Mouse (Mus musculus): Measurements from ENCODE around the gene Serpina1f. TPM values are rescaled to one million over a fixed set of nuclear protein-coding genes. Genes with fewer than 3 reads are reported as not detected.
"Not testable (repeated sequence)": the region's sequence is repeated elsewhere in the genome, so short reads cannot be mapped to it uniquely, and the experiment has no call there.

The Serpina1f gene
- total RNA-seq (2015; ENCODE audit: low replicate concordance) (not detected in 2 replicates), total RNA-seq (2017; ENCODE audit: low replicate concordance) (not detected in 2 replicates)

GRCm38 (mm10) chr12:103695429-103695828 is at the start of gene Serpina1f:
TSS of gene Serpina1f (minus strand) at chr12:103695529.
- no peak for ATAC-seq (replicated peaks; ENCODE audit: low FRiP score, poor library complexity, severe bottlenecking)

GRCm38 (mm10) chr12:103737791-103738580 is 42.7 kb upstream of the Serpina1f start:
- ATAC-seq (replicated peaks; ENCODE audit: low FRiP score, poor library complexity, severe bottlenecking) = not testable (repeated sequence)

GRCm38 (mm10) chr12:103735566-103735965 is 40.2 kb upstream of the Serpina1f start:
- ATAC-seq (replicated peaks; ENCODE audit: low FRiP score, poor library complexity, severe bottlenecking) = not testable (repeated sequence)

- not testable (repeated sequence) for ATAC-seq (replicated peaks; ENCODE audit: low FRiP score, poor library complexity, severe bottlenecking)
Measured at GRCm38 (mm10) chr12:103735101-103735500, 39.8 kb upstream of the Serpina1f start.

GRCm38 (mm10) chr12:103711537-103711936 is 16.2 kb upstream of the Serpina1f start:
- no peak for ATAC-seq (replicated peaks; ENCODE audit: low FRiP score, poor library complexity, severe bottlenecking)

GRCm38 (mm10) chr12:103710405-103710804 is 15.1 kb upstream of the Serpina1f start:
- no peak for ATAC-seq (replicated peaks; ENCODE audit: low FRiP score, poor library complexity, severe bottlenecking)

GRCm38 (mm10) chr12:103706113-103706512 is 10.8 kb upstream of the Serpina1f start:
- ATAC-seq (replicated peaks; ENCODE audit: low FRiP score, poor library complexity, severe bottlenecking) = no peak

GRCm38 (mm10) chr12:103705547-103705946 is 10.2 kb upstream of the Serpina1f start:
- no peak for ATAC-seq (replicated peaks; ENCODE audit: low FRiP score, poor library complexity, severe bottlenecking)

- ATAC-seq (replicated peaks; ENCODE audit: low FRiP score, poor library complexity, severe bottlenecking) = no peak
Measured at GRCm38 (mm10) chr12:103700144-103700750, 4.9 kb upstream of the Serpina1f start.

- ATAC-seq (replicated peaks; ENCODE audit: low FRiP score, poor library complexity, severe bottlenecking) = no peak
Measured at GRCm38 (mm10) chr12:103688221-103688814, 7.0 kb downstream of the Serpina1f start.

GRCm38 (mm10) chr12:103687021-103687420 is 8.3 kb downstream of the Serpina1f start:
- no peak for ATAC-seq (replicated peaks; ENCODE audit: low FRiP score, poor library complexity, severe bottlenecking)

GRCm38 (mm10) chr12:103686050-103686449 is 9.3 kb downstream of the Serpina1f start:
- no peak for ATAC-seq (replicated peaks; ENCODE audit: low FRiP score, poor library complexity, severe bottlenecking)

GRCm38 (mm10) chr12:103685386-103685785 is 9.9 kb downstream of the Serpina1f start:
- no peak for ATAC-seq (replicated peaks; ENCODE audit: low FRiP score, poor library complexity, severe bottlenecking)

- no peak for ATAC-seq (replicated peaks; ENCODE audit: low FRiP score, poor library complexity, severe bottlenecking)
Measured at GRCm38 (mm10) chr12:103683775-103684174, 11.6 kb downstream of the Serpina1f start.

- ATAC-seq (replicated peaks; ENCODE audit: low FRiP score, poor library complexity, severe bottlenecking) = no peak
Measured at GRCm38 (mm10) chr12:103681739-103682138, 13.6 kb downstream of the Serpina1f start.

GRCm38 (mm10) chr12:103681169-103681568 is 14.2 kb downstream of the Serpina1f start:
- ATAC-seq (replicated peaks; ENCODE audit: low FRiP score, poor library complexity, severe bottlenecking) = no peak

- not testable (repeated sequence) for ATAC-seq (replicated peaks; ENCODE audit: low FRiP score, poor library complexity, severe bottlenecking)
Measured at GRCm38 (mm10) chr12:103679853-103680252, 15.5 kb downstream of the Serpina1f start.

GRCm38 (mm10) chr12:103676039-103676438 is 19.3 kb downstream of the Serpina1f start, which contains the start of gene Serpina16:
TSS of gene Serpina16 (minus strand) at chr12:103676139.
- ATAC-seq (replicated peaks; ENCODE audit: low FRiP score, poor library complexity, severe bottlenecking) = no peak

GRCm38 (mm10) chr12:103673179-103673578 is 22.1 kb downstream of the Serpina1f start:
- ATAC-seq (replicated peaks; ENCODE audit: low FRiP score, poor library complexity, severe bottlenecking) = no peak

GRCm38 (mm10) chr12:103671483-103671882 is 23.8 kb downstream of the Serpina1f start:
- no peak for ATAC-seq (replicated peaks; ENCODE audit: low FRiP score, poor library complexity, severe bottlenecking)

GRCm38 (mm10) chr12:103670964-103671363 is 24.4 kb downstream of the Serpina1f start:
- ATAC-seq (replicated peaks; ENCODE audit: low FRiP score, poor library complexity, severe bottlenecking) = no peak

Measured in erythroid progenitor cell, adult 5-6 weeks (primary cell).